Mouse (Mus musculus) stomach, postnatal 0 days (tissue): Measurements from ENCODE around the gene Nfia. TPM values are rescaled to one million over a fixed set of nuclear protein-coding genes. Genes with fewer than 3 reads are reported as not detected.

ENCODE experiments used
- ATAC-seq: fragments of 200-750 bp; cut with Nextera tagmentation; 2 replicates; pipeline ENCODE4 v1.8.0; 2017; ENCODE audit not compliant: low FRiP score, low TSS enrichment
- DNase-seq: peaks from one replicate; pipeline ENCODE4 v3.0.0-alpha.2; 2016; ENCODE audit warnings: low spot score
- H3K27ac ChIP-seq: fragments of 300-500 bp; sonication (generic); replicated peaks from 2 replicates; pipeline ENCODE4 v1.5.1; 2014; ENCODE audit warnings: mild to moderate bottlenecking, control low read depth
- H3K27me3 ChIP-seq: fragments of 300-500 bp; sonication (generic); 2 replicates; pipeline ENCODE4 v1.6.1; 2014; ENCODE audit warnings: low read length; ENCODE audit not compliant: control insufficient read depth, insufficient read depth
- H3K36me3 ChIP-seq: fragments of 300-500 bp; sonication (generic); 2 replicates; pipeline ENCODE4 v1.6.1; 2014; ENCODE audit warnings: low read length, mixed read lengths; ENCODE audit not compliant: control insufficient read depth, insufficient read depth
- H3K4me1 ChIP-seq: fragments of 300-500 bp; sonication (generic); replicated peaks from 2 replicates; pipeline ENCODE4 v1.6.1; 2014; ENCODE audit warnings: antibody characterized with exemption; ENCODE audit not compliant: control insufficient read depth, insufficient read depth
- H3K4me2 ChIP-seq: fragments of 300-500 bp; sonication (generic); replicated peaks from 2 replicates; pipeline ENCODE4 v1.6.1; 2014; ENCODE audit warnings: low read depth, mild to moderate bottlenecking, control low read depth, moderate library complexity
- H3K4me3 ChIP-seq: fragments of 300-500 bp; sonication (generic); 2 replicates; pipeline ENCODE4 v1.5.1; 2014; ENCODE audit warnings: low read depth, low read length, control low read depth
- H3K9ac ChIP-seq: fragments of 300-500 bp; sonication (generic); 2 replicates; pipeline ENCODE4 v1.6.1; 2014; ENCODE audit warnings: mild to moderate bottlenecking, low read length, control low read depth, mixed read lengths
- H3K9me3 ChIP-seq: fragments of 300-500 bp; sonication (generic); 2 replicates; pipeline ENCODE4 v1.6.1; 2016; ENCODE audit warnings: low read length; ENCODE audit not compliant: control insufficient read depth
- CTCF ChIP-seq: IDR thresholded peaks from 2 replicates; pipeline ENCODE4 v1.5.1; 2016; ENCODE audit warnings: antibody characterized with exemption, low read depth, mild to moderate bottlenecking, moderate library complexity
- EP300 ChIP-seq: optimal IDR thresholded peaks from 2 replicates; pipeline ENCODE3; 2016; ENCODE audit warnings: antibody characterized with exemption
- WGBS: fragments of 180-500 bp; shearing (Covaris S2); extraction: QIAGEN DNeasy Blood & Tissue Kit; methylation state at CpG from one replicate; pipeline ENCODE4 v1.1.7; 2014; 5-methylcytosine and 5-hydroxymethylcytosine counted together
- polyA plus RNA-seq: library from polyadenylated mRNA; unstranded; fragments of >200 nt; fragmentation: Nextera tagmentation; extraction: Ambion mirVana; gene quantifications from 2 replicates; pipeline ENCODE4 v1.2.1, GENCODE M21; 2015

Nfia gene
- polyA plus RNA-seq, 1 experiment from 2014 or later: 26.0 TPM

DNA sequence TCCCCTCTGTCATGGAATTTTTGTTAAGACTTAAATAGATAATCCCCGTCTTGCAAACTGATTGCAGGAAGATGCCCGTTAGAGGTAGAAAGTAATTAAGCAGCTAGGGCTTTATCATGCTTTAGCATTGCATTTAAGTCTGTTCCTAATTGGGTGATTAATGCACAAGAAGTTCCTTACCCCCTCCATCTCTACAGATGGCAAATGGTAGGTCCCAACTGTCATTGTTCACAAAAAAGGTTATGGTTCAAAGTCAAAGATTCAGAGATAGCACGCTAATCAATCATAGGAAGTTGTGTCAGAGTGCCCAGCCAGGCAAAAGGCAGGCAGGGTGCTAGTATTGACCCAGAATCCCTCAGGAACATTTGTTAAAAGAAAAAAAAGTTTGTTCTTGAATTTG is 31.3 kb downstream of the Nfia start:
- Histone ChIP-seq H3K4me3 (no peak overlapping the region), H3K9me3 (no peaks in the 10 kb centered on the region), H3K36me3 (no peaks in the 10 kb centered on the region), H3K27me3 (no peaks in the 10 kb centered on the region), H3K27ac (no peak overlapping the region), H3K9ac (no peak overlapping the region), H3K4me1 (no peaks in the 10 kb centered on the region), H3K4me2 (no peak overlapping the region)
- no peak for DNase-seq
- 84% methylated on average over 3 of the region's 3 CpGs for WGBS
- no peak for ATAC-seq
- TF ChIP-seq CTCF: no peak
- no peak for TF ChIP-seq EP300

DNA sequence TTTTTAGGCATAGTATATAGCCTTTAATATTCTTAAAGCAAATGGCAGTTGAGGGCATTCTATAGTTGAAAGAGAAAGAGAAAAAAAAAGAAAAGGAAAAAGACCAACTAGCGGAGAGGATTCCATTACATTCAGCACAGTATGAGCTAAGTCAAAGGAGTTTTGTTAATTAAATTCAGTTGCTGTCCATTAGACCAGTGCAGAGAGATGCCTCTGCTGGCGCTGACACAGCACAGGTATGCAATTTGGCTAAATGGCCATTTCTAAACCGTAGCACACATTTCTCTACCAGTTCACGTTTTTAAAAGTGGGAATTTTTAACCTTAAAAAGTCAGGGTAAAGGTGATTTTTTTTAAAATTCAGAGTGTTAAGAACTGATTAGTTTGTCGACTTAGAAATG is 32.1 kb downstream of the Nfia start:
- Histone ChIP-seq H3K4me1 (no peaks in the 10 kb centered on the region), H3K27me3 (no peaks in the 10 kb centered on the region), H3K9me3 (no peaks in the 10 kb centered on the region), H3K36me3 (no peaks in the 10 kb centered on the region), H3K9ac (no peak overlapping the region), H3K4me2 (no peak overlapping the region), H3K27ac (no peak overlapping the region), H3K4me3 (no peak overlapping the region)
- TF ChIP-seq EP300 (no peak), CTCF (no peak)
- WGBS: 80% methylated on average over 5 of the region's 5 CpGs
- ATAC-seq: no peak
- DNase-seq: no peak

DNA sequence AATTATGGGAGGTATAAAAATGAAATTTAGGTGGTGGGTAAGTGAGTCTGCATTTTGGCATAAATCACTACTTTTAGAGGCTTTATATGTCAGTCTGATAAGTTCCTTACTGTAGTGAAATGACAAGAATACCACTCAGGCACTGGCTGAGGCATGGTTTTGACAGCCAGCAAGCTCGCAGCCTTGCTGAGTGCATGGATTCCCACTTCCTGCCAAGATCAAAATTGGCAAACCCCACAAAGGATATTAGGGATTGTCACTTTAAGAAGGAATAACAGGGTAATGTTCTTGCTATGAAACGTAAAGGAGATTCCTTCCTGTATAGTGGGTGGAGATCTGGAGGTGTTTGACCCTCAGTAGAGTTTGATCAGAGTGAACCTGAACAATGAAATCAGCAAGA is 32.7 kb downstream of the Nfia start:
- Histone ChIP-seq H3K36me3 (no peaks in the 10 kb centered on the region), H3K9me3 (no peaks in the 10 kb centered on the region), H3K4me2 (no peak overlapping the region), H3K9ac (no peak overlapping the region), H3K27ac (no peak overlapping the region), H3K4me3 (no peak overlapping the region), H3K27me3 (no peaks in the 10 kb centered on the region), H3K4me1 (no peaks in the 10 kb centered on the region)
- 24% methylated on average over 2 of the region's 2 CpGs for WGBS
- DNase-seq (no peak), ATAC-seq (no peak)
- TF ChIP-seq EP300 (no peak), CTCF (no peak)

DNA sequence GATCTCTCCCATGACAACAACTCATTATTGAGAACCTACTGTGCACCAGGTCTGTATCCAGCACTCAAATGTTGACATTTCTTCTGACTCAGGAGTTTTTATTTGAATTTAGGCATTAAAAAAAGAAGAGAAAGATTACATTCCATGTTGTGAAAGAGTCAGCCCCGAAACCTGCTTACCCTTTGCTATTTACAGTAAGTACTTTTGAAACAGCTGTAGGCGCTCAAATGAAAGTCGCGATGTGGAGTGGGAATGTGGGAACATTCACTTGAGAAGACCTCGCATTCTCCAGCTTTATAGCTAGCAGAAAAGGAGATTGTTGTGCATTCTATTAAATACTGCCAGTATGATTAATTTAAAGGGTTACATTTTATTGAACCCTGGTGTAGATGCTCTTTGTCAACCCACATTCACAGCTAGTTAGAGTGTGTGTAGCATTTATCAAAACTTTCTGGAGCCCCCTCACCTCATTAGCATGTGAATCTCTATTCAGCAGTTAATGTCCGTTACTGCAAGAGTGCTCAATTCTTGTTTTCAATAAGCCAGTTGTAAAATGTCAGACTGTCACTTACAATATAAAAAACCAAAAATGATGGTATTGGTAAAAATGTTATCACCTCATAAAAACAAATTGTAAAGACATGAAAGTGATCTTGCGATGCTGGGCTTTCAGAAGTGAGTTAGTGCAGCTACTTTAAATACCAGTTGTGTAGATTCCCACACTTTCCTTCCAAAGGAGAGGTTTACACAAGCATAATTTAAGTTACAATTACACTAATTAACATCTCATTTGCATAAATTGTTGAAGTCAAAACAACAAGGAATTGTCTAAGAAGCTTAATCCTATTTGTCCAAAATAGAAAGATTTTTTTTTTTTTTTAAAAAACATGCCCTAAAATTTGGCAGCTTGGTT is 33.6 kb downstream of the Nfia start:
- Histone ChIP-seq H3K4me1 (no peaks in the 10 kb centered on the region), H3K36me3 (no peaks in the 10 kb centered on the region), H3K27me3 (no peaks in the 10 kb centered on the region), H3K9ac (no peak overlapping the region), H3K9me3 (no peaks in the 10 kb centered on the region), H3K27ac (no peak overlapping the region), H3K4me3 (no peak overlapping the region), H3K4me2 (no peak overlapping the region)
- no peak for DNase-seq
- WGBS: 46% methylated on average over 7 of the region's 7 CpGs
- no peak for ATAC-seq
- TF ChIP-seq CTCF (no peak), EP300 (no peak)

DNA sequence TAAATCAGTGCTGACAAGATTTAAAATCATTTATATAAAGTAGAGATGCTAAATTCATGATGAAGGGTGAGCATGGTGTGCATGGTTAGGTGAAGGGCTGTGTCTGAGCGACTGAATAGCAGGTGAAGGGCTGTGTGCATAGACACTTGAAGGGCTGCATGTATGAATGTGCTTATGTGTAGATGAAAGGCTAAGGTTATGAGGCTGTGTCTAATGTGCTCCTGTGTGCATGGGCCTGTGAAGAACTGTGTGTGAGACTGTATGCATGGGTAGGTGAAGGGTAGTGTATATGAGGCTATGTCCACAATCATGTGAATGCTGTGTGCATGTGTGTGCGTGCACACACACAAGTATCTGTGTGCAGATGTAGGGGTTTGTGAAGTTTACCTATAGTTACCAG is 34.4 kb downstream of the Nfia start:
- Histone ChIP-seq H3K4me1 (no peaks in the 10 kb centered on the region), H3K4me3 (no peak overlapping the region), H3K9ac (no peak overlapping the region), H3K27ac (no peak overlapping the region), H3K36me3 (no peaks in the 10 kb centered on the region), H3K27me3 (no peaks in the 10 kb centered on the region), H3K9me3 (no peaks in the 10 kb centered on the region), H3K4me2 (no peak overlapping the region)
- ATAC-seq (no peak), DNase-seq (no peak)
- no peak for TF ChIP-seq EP300
- no peak for TF ChIP-seq CTCF
- WGBS: 95% methylated on average over 2 of the region's 2 CpGs

DNA sequence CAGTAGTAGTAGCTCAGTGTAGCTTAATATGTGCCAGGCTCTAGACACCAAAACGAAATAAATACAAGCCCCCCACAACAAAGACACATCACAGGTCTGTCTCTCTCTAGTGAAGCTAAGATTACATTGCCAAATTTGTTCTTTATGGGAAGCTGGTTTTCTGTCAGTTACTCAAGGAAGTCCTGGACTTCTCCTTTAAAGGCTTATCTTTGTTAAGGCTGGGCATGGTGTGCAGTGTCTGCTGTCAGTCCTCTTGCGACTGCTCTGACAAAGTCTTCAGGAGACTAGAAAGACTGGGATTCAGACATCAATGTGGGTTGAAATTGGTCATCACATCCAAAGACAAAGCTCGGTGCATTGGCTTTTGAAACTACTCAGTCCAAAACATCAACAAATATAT is 36.4 kb downstream of the Nfia start:
- no peaks in the 10 kb centered on the region for H3K27me3 ChIP-seq
- no peaks in the 10 kb centered on the region for H3K4me1 ChIP-seq
- no peaks in the 10 kb centered on the region for H3K36me3 ChIP-seq
- no peak for TF ChIP-seq EP300
- no peak for TF ChIP-seq CTCF
- H3K9ac ChIP-seq: no peak overlapping the region
- no peaks in the 10 kb centered on the region for H3K9me3 ChIP-seq
- H3K4me2 ChIP-seq: no peak overlapping the region
- H3K4me3 ChIP-seq: no peak overlapping the region
- DNase-seq (no peak), ATAC-seq (no peak)
- 81% methylated on average over 3 of the region's 3 CpGs for WGBS
- no peak overlapping the region for H3K27ac ChIP-seq
